Mouse (Mus musculus) monocyte, adult 5-6 weeks (primary cell): ENCODE data around the gene Gzmg. TPM values are rescaled to one million over a fixed set of nuclear protein-coding genes. Genes with fewer than 3 reads are reported as not detected.

Experiments
- total RNA-seq: library from RNA; stranded (forward); fragments of 200-1000, 200-491, 200-594 nt; gene quantifications from 3 replicates; pipeline ENCODE4 v1.2.3, GENCODE M21; 2017

The Gzmg gene
- total RNA-seq, 1 experiment from 2014 or later: not detected

Other genes starting within 250 kb of the Gzmg start
- gene Cma1, start 214.9 kb downstream of the Gzmg start, total RNA-seq: 136 to 337 TPM (median 173 TPM) in 3 replicates
- not detected in 3 replicates for gene Cma2, start 208.6 kb downstream of the Gzmg start, total RNA-seq
- not detected in 3 replicates for gene Mcpt1, start 141.6 kb downstream of the Gzmg start, total RNA-seq
- gene Mcpt9, start 129.1 kb downstream of the Gzmg start, total RNA-seq: not detected in 3 replicates
- not detected in 3 replicates for gene Mcpt2, start 117.5 kb downstream of the Gzmg start, total RNA-seq
- not detected in 3 replicates for gene Mcpt4, start 97.3 kb downstream of the Gzmg start, total RNA-seq
- 8.4 to 33.5 TPM (median 9.9 TPM) in 3 replicates for gene Mcpt8, start 74.3 kb downstream of the Gzmg start, total RNA-seq
- gene Ctsg, start 57.0 kb downstream of the Gzmg start, total RNA-seq: 0.43 TPM in 1 of 3 replicates, not detected in the others
- not detected in 3 replicates for gene Gzme, start 39.0 kb downstream of the Gzmg start, total RNA-seq
- not detected in 3 replicates for gene Gzmd, start 27.0 kb downstream of the Gzmg start, total RNA-seq
- 1.8 TPM in 1 of 3 replicates, not detected in the others for gene Gzmn, start 15.0 kb upstream of the Gzmg start, total RNA-seq
- gene Gzmf, start 51.8 kb upstream of the Gzmg start, total RNA-seq: not detected in 3 replicates
- 2.5 to 7.6 TPM in 2 of 3 replicates, not detected in the other for gene Gzmc, start 75.1 kb upstream of the Gzmg start, total RNA-seq
- 264 to 599 TPM (median 278 TPM) in 3 replicates for gene Gzmb, start 102.7 kb upstream of the Gzmg start, total RNA-seq
- not detected in 3 replicates for gene Atp12a, start 205.5 kb upstream of the Gzmg start, total RNA-seq
- gene Rnf17, start 243.0 kb upstream of the Gzmg start, total RNA-seq: 0.64 to 2.1 TPM (median 0.67 TPM) in 3 replicates